Mouse (Mus musculus): ENCODE data around the gene Sox2. TPM values are rescaled to one million over a fixed set of nuclear protein-coding genes. Genes with fewer than 3 reads are reported as not detected.

Gene Sox2
- total and polyA plus RNA-seq, 3 experiments = not detected

DNA sequence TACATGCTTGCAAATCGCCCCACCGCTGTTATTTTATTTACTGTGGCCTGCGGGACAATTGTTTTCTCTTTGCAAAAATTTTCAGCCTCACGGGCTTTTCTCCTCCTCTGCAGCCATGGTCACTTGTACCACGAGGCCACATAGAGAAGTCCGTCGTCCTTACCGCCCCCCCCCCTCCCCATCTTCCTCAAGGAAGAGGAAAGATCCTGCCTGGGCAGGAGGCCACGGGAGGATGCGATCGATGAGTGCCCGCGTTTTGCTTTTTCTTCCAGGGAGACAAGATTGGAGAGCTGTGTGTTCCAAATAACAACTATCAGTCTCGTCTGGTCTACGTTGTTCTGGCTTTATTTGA is 42.2 kb downstream of the Sox2 start:
- H3K27me3 ChIP-seq (ENCODE audit: control insufficient read depth in 1 of 2, insufficient read depth in 2 of 2, low read length in 2 of 2) = no peaks in the 10 kb centered on the region
- no peaks in the 10 kb centered on the region for H3K36me3 ChIP-seq (ENCODE audit: control insufficient read depth in 1 of 2, insufficient read depth in 2 of 2, low read length in 2 of 2)
- no peak overlapping the region for H3K9ac ChIP-seq (ENCODE audit: control insufficient read depth, low read depth, low read length, poor library complexity, severe bottlenecking)
- no peak overlapping the region for H3K4me3 ChIP-seq (ENCODE audit: control insufficient read depth in 1 of 2, insufficient read depth in 1 of 2, low read depth in 2 of 2, low read length in 2 of 2)
- no peak overlapping the region for H3K27ac ChIP-seq (ENCODE audit: control insufficient read depth, low read depth, low read length)
- TF ChIP-seq CHD1 (IDR thresholded peaks at IDR 0.05; ENCODE audit: low read depth, low read length) (no peak), BHLHE40 (IDR thresholded peaks at IDR 0.05; ENCODE audit: borderline replicate concordance, low read depth, low read length) (no peak)
- DNase-seq (ENCODE audit: low read depth, low spot score) = no peak
- no peaks in the 10 kb centered on the region for H3K9me3 ChIP-seq (replicated peaks; ENCODE audit: insufficient read depth, low read length)
- no peaks in the 10 kb centered on the region for H3K4me1 ChIP-seq (ENCODE audit: control insufficient read depth in 1 of 2, insufficient read depth in 2 of 2, low read length in 2 of 2)
- no peaks in the 10 kb centered on the region for H3K79me2 ChIP-seq (ENCODE audit: control insufficient read depth, insufficient read depth, low read length, poor library complexity)

All from MEL (cell line).